Mouse (Mus musculus): Measurements from ENCODE around the gene Nanos3. TPM values are rescaled to one million over a fixed set of nuclear protein-coding genes. Genes with fewer than 3 reads are reported as not detected.

Gene Nanos3
- total and polyA plus RNA-seq, 2 experiments: not detected

GRCm38 (mm10) chr8:84190191-84190867, 5.3 kb upstream of the Nanos3 start:
- WGBS: 94% methylated on average over 7 of the region's 7 CpGs
- Histone ChIP-seq H3K36me3 (ENCODE audit: control insufficient read depth, insufficient read depth, low read length) (no peaks in the 10 kb centered on the region), H3K27ac (replicated peaks; ENCODE audit: insufficient read depth, low read depth, low read length) (no peak overlapping the region), H3K79me2 (ENCODE audit: control insufficient read depth, insufficient read depth, low read length) (no peaks in the 10 kb centered on the region), H3K4me3 (ENCODE audit: insufficient read depth, low read depth, low read length) (no peak overlapping the region), H3K4me1 (ENCODE audit: control insufficient read depth, insufficient read depth, low read length) (no peaks in the 10 kb centered on the region), H3K9ac (ENCODE audit: low read depth, low read length) (no peak overlapping the region), H3K27me3 (ENCODE audit: control insufficient read depth, insufficient read depth, low read length) (no peaks in the 10 kb centered on the region)
- no peak for DNase-seq (ENCODE audit: extremely low read depth, low read depth, low spot score)
- TF ChIP-seq CTCF (IDR thresholded peaks at IDR 0.05; ENCODE audit: low read depth, low read length) (no peak), POLR2A (IDR thresholded peaks at IDR 0.05; ENCODE audit: extremely low read depth, insufficient read depth, low read length) (no peak)

- H3K27ac ChIP-seq (replicated peaks; ENCODE audit: insufficient read depth, low read depth, low read length): peak overlapping the region; percentile 48
- peak overlapping the region; percentile 18; the same call in 1 of the 2 replicates for H3K9ac ChIP-seq (ENCODE audit: low read depth, low read length)
- H3K79me2 ChIP-seq (ENCODE audit: control insufficient read depth, insufficient read depth, low read length): no peaks in the 10 kb centered on the region
- H3K36me3 ChIP-seq (ENCODE audit: control insufficient read depth, insufficient read depth, low read length): no peaks in the 10 kb centered on the region
- no peaks in the 10 kb centered on the region for H3K4me1 ChIP-seq (ENCODE audit: control insufficient read depth, insufficient read depth, low read length)
- TF ChIP-seq POLR2A (IDR thresholded peaks at IDR 0.05; ENCODE audit: extremely low read depth, insufficient read depth, low read length): 0 out of 2 replicates have a peak, but pooled peaks have one; percentile 24
- no peak for TF ChIP-seq CTCF (IDR thresholded peaks at IDR 0.05; ENCODE audit: low read depth, low read length)
- no peak overlapping the region for H3K4me3 ChIP-seq (ENCODE audit: insufficient read depth, low read depth, low read length)
- DNase-seq (ENCODE audit: extremely low read depth, low read depth, low spot score): no peak
- 0 out of 2 replicates have a peak, but pooled peaks cover 2% of the 10 kb centered on the region for H3K27me3 ChIP-seq (ENCODE audit: control insufficient read depth, insufficient read depth, low read length)
- 64% methylated on average over 4 of the region's 4 CpGs for WGBS
Measured at GRCm38 (mm10) chr8:84189603-84190002, 4.6 kb upstream of the Nanos3 start.

GRCm38 (mm10) chr8:84188671-84189070, 3.7 kb upstream of the Nanos3 start:
- Histone ChIP-seq H3K4me3 (ENCODE audit: insufficient read depth, low read depth, low read length) (no peak overlapping the region), H3K4me1 (ENCODE audit: control insufficient read depth, insufficient read depth, low read length) (no peaks in the 10 kb centered on the region), H3K79me2 (ENCODE audit: control insufficient read depth, insufficient read depth, low read length) (no peaks in the 10 kb centered on the region), H3K27me3 (ENCODE audit: control insufficient read depth, insufficient read depth, low read length) (peaks cover 9% of the 10 kb centered on the region; the same call in 1 of the 2 replicates), H3K9ac (ENCODE audit: low read depth, low read length) (no peak overlapping the region), H3K36me3 (ENCODE audit: control insufficient read depth, insufficient read depth, low read length) (no peaks in the 10 kb centered on the region), H3K27ac (replicated peaks; ENCODE audit: insufficient read depth, low read depth, low read length) (no peak overlapping the region)
- TF ChIP-seq POLR2A (IDR thresholded peaks at IDR 0.05; ENCODE audit: extremely low read depth, insufficient read depth, low read length): no peak
- TF ChIP-seq CTCF (IDR thresholded peaks at IDR 0.05; ENCODE audit: low read depth, low read length): no peak
- DNase-seq (ENCODE audit: extremely low read depth, low read depth, low spot score): no peak
- 54% methylated on average over 10 of the region's 10 CpGs for WGBS

- Histone ChIP-seq H3K9ac (ENCODE audit: low read depth, low read length) (peak overlapping the region; percentile 32), H3K27ac (replicated peaks; ENCODE audit: insufficient read depth, low read depth, low read length) (0 out of 2 replicates have a peak overlapping the region, but pooled peaks have one; percentile 12), H3K27me3 (ENCODE audit: control insufficient read depth, insufficient read depth, low read length) (peaks cover 11% of the 10 kb centered on the region; the same call in 1 of the 2 replicates), H3K79me2 (ENCODE audit: control insufficient read depth, insufficient read depth, low read length) (no peaks in the 10 kb centered on the region), H3K4me1 (ENCODE audit: control insufficient read depth, insufficient read depth, low read length) (no peaks in the 10 kb centered on the region), H3K4me3 (ENCODE audit: insufficient read depth, low read depth, low read length) (peak overlapping the region; percentile 38), H3K36me3 (ENCODE audit: control insufficient read depth, insufficient read depth, low read length) (no peaks in the 10 kb centered on the region)
- 12% methylated on average over 21 of the region's 21 CpGs for WGBS
- TF ChIP-seq CTCF (IDR thresholded peaks at IDR 0.05; ENCODE audit: low read depth, low read length) (peak; percentile 78), POLR2A (IDR thresholded peaks at IDR 0.05; ENCODE audit: extremely low read depth, insufficient read depth, low read length) (no peak)
- no peak for DNase-seq (ENCODE audit: extremely low read depth, low read depth, low spot score)
Measured at GRCm38 (mm10) chr8:84187065-84187755, 2.2 kb upstream of the Nanos3 start.

GRCm38 (mm10) chr8:84186547-84186946, 1.5 kb upstream of the Nanos3 start:
- H3K9ac ChIP-seq (ENCODE audit: low read depth, low read length): peak overlapping the region; percentile 32; the same call in 1 of the 2 replicates
- peak overlapping the region; percentile 38; the same call in 1 of the 2 replicates for H3K4me3 ChIP-seq (ENCODE audit: insufficient read depth, low read depth, low read length)
- H3K79me2 ChIP-seq (ENCODE audit: control insufficient read depth, insufficient read depth, low read length): no peaks in the 10 kb centered on the region
- WGBS: under 1% methylated on average over 12 of the region's 12 CpGs
- H3K4me1 ChIP-seq (ENCODE audit: control insufficient read depth, insufficient read depth, low read length): no peaks in the 10 kb centered on the region
- H3K36me3 ChIP-seq (ENCODE audit: control insufficient read depth, insufficient read depth, low read length): no peaks in the 10 kb centered on the region
- H3K27ac ChIP-seq (replicated peaks; ENCODE audit: insufficient read depth, low read depth, low read length): 0 out of 2 replicates have a peak overlapping the region, but pooled peaks have one; percentile 12
- TF ChIP-seq POLR2A (IDR thresholded peaks at IDR 0.05; ENCODE audit: extremely low read depth, insufficient read depth, low read length) (no peak), CTCF (IDR thresholded peaks at IDR 0.05; ENCODE audit: low read depth, low read length) (peak; percentile 97)
- H3K27me3 ChIP-seq (ENCODE audit: control insufficient read depth, insufficient read depth, low read length): peaks cover 11% of the 10 kb centered on the region; the same call in 1 of the 2 replicates
- DNase-seq (ENCODE audit: extremely low read depth, low read depth, low spot score): peak; percentile 46

Data from liver, adult 2 months (tissue).